Mouse (Mus musculus): ENCODE measurements around the gene Trpm3. TPM values are rescaled to one million over a fixed set of nuclear protein-coding genes. Genes with fewer than 3 reads are reported as not detected.

The Trpm3 gene
- polyA plus RNA-seq, 1 experiment from 2014 or later, result 4.9 TPM

- Histone ChIP-seq H3K9me3 (replicated peaks; ENCODE audit: control insufficient read depth, low read length) (no peaks in the 10 kb centered on the region), H3K36me3 (replicated peaks; ENCODE audit: control insufficient read depth, insufficient read depth, low read depth, low read length) (no peaks in the 10 kb centered on the region), H3K4me1 (ENCODE audit: control insufficient read depth, insufficient read depth, low read length) (no peaks in the 10 kb centered on the region), H3K4me2 (ENCODE audit: low read depth, low read length) (no peak overlapping the region), H3K27ac (replicated peaks; ENCODE audit: low read depth, low read length) (no peak overlapping the region), H3K4me3 (ENCODE audit: low read depth, low read length) (no peak overlapping the region), H3K27me3 (ENCODE audit: control insufficient read depth, insufficient read depth, low read length) (no peaks in the 10 kb centered on the region), H3K9ac (replicated peaks; ENCODE audit: low read length) (no peak overlapping the region)
- no peak for DNase-seq (ENCODE audit: low spot score)
- no peak for ATAC-seq (replicated peaks; ENCODE audit: insufficient number of reproducible peaks, low FRiP score, low TSS enrichment, low read depth)
Observed at GRCm38 (mm10) chr19:23043699-23044098, 904.9 kb downstream of the Trpm3 start.

MicroRNAs encoded within 50 kb of the gene (microRNA counts, 519-probe panel; counts per million panel counts)
- 4,832 counts per million, percentile 82 among the panel's probes with 10 or more counts for microRNA mmu-miR-204

Small RNA genes within 50 kb of the gene (microRNA-seq; reads per million reads assigned to microRNA genes)
- gene Mir204 (ENCODE audit: borderline number of aligned reads), result 527 reads per million, percentile 64 among the genes with 10 or more reads in this experiment

All from embryonic facial prominence, embryonic 11.5 days (tissue).